Mouse (Mus musculus): ENCODE results near the gene Ly86. TPM values are rescaled to one million over a fixed set of nuclear protein-coding genes. Genes with fewer than 3 reads are reported as not detected.

Ly86 gene
- polyA plus RNA-seq, 1 experiment from 2014 or later: 5.5 TPM

GRCm38 (mm10) chr13:37438788-37439187 is 93.8 kb downstream of the Ly86 start:
- H3K9me3 ChIP-seq: no peaks in the 10 kb centered on the region
- no peak overlapping the region for H3K4me3 ChIP-seq
- peaks cover 43% of the 10 kb centered on the region for H3K4me1 ChIP-seq (replicated peaks)
- peaks cover 79% of the 10 kb centered on the region for H3K27me3 ChIP-seq (ENCODE audit: insufficient read depth, poor library complexity, severe bottlenecking)
- DNase-seq (ENCODE audit: low spot score): no peak
- 95% methylated on average over 4 of the region's 4 CpGs for WGBS
- no peak overlapping the region for H3K27ac ChIP-seq
- no peaks in the 10 kb centered on the region for H3K36me3 ChIP-seq

- no peaks in the 10 kb centered on the region for H3K36me3 ChIP-seq
- peaks cover 78% of the 10 kb centered on the region for H3K27me3 ChIP-seq (ENCODE audit: insufficient read depth, poor library complexity, severe bottlenecking)
- H3K4me1 ChIP-seq (replicated peaks): peaks cover 42% of the 10 kb centered on the region
- no peak overlapping the region for H3K27ac ChIP-seq
- H3K9me3 ChIP-seq: no peaks in the 10 kb centered on the region
- 62% methylated on average over 7 of the region's 7 CpGs for WGBS
- no peak for DNase-seq (ENCODE audit: low spot score)
- H3K4me3 ChIP-seq: no peak overlapping the region
These were observed 94.5 kb downstream of the Ly86 start for GRCm38 (mm10) chr13:37439477-37439876.

GRCm38 (mm10) chr13:37439941-37440340 is 94.9 kb downstream of the Ly86 start:
- Histone ChIP-seq H3K9me3 (no peaks in the 10 kb centered on the region), H3K36me3 (no peaks in the 10 kb centered on the region), H3K27me3 (ENCODE audit: insufficient read depth, poor library complexity, severe bottlenecking) (peaks cover 73% of the 10 kb centered on the region), H3K4me1 (replicated peaks) (peaks cover 38% of the 10 kb centered on the region), H3K4me3 (no peak overlapping the region), H3K27ac (no peak overlapping the region)
- WGBS: 65% methylated on average over 8 of the region's 8 CpGs
- DNase-seq (ENCODE audit: low spot score): no peak

- DNase-seq (ENCODE audit: low spot score): no peak
- 63% methylated on average over 11 of the region's 11 CpGs for WGBS
- H3K9me3 ChIP-seq: no peaks in the 10 kb centered on the region
- H3K27ac ChIP-seq: no peak overlapping the region
- peaks cover 65% of the 10 kb centered on the region for H3K27me3 ChIP-seq (ENCODE audit: insufficient read depth, poor library complexity, severe bottlenecking)
- H3K4me3 ChIP-seq: no peak overlapping the region
- no peaks in the 10 kb centered on the region for H3K36me3 ChIP-seq
- H3K4me1 ChIP-seq (replicated peaks): peaks cover 37% of the 10 kb centered on the region
These were observed 95.7 kb downstream of the Ly86 start for GRCm38 (mm10) chr13:37440593-37441307.

- Histone ChIP-seq H3K27ac (no peak overlapping the region), H3K36me3 (no peaks in the 10 kb centered on the region), H3K9me3 (no peaks in the 10 kb centered on the region), H3K4me3 (no peak overlapping the region), H3K4me1 (replicated peaks) (peaks cover 28% of the 10 kb centered on the region), H3K27me3 (ENCODE audit: insufficient read depth, poor library complexity, severe bottlenecking) (peaks cover 52% of the 10 kb centered on the region)
- DNase-seq (ENCODE audit: low spot score): no peak
- WGBS: 17% methylated on average over 4 of the region's 4 CpGs
These were observed 97.0 kb downstream of the Ly86 start for GRCm38 (mm10) chr13:37442058-37442457.

- H3K4me1 ChIP-seq (replicated peaks): peaks cover 28% of the 10 kb centered on the region
- H3K4me3 ChIP-seq: no peak overlapping the region
- DNase-seq (ENCODE audit: low spot score): no peak
- no peaks in the 10 kb centered on the region for H3K9me3 ChIP-seq
- peaks cover 48% of the 10 kb centered on the region for H3K27me3 ChIP-seq (ENCODE audit: insufficient read depth, poor library complexity, severe bottlenecking)
- no peak overlapping the region for H3K27ac ChIP-seq
- 30% methylated on average over 7 of the region's 7 CpGs for WGBS
- no peaks in the 10 kb centered on the region for H3K36me3 ChIP-seq
These were observed 97.5 kb downstream of the Ly86 start for GRCm38 (mm10) chr13:37442531-37442930.

GRCm38 (mm10) chr13:37446699-37447258 is 101.8 kb downstream of the Ly86 start:
- Histone ChIP-seq H3K27ac (no peak overlapping the region), H3K4me3 (no peak overlapping the region), H3K27me3 (ENCODE audit: insufficient read depth, poor library complexity, severe bottlenecking) (peaks cover 16% of the 10 kb centered on the region), H3K9me3 (peaks cover 5% of the 10 kb centered on the region), H3K4me1 (replicated peaks) (peaks cover 12% of the 10 kb centered on the region), H3K36me3 (no peaks in the 10 kb centered on the region)
- DNase-seq (ENCODE audit: low spot score): no peak
- 89% methylated on average over 16 of the region's 16 CpGs for WGBS

GRCm38 (mm10) chr13:37451021-37451420 is 106.0 kb downstream of the Ly86 start:
- 88% methylated on average over 5 of the region's 5 CpGs for WGBS
- no peak for DNase-seq (ENCODE audit: low spot score)
- Histone ChIP-seq H3K27me3 (ENCODE audit: insufficient read depth, poor library complexity, severe bottlenecking) (peaks cover 16% of the 10 kb centered on the region), H3K27ac (no peak overlapping the region), H3K9me3 (peaks cover 5% of the 10 kb centered on the region), H3K4me3 (no peak overlapping the region), H3K4me1 (replicated peaks) (peaks cover 32% of the 10 kb centered on the region), H3K36me3 (no peaks in the 10 kb centered on the region)

- Histone ChIP-seq H3K9me3 (peaks cover 5% of the 10 kb centered on the region), H3K27ac (no peak overlapping the region), H3K27me3 (ENCODE audit: insufficient read depth, poor library complexity, severe bottlenecking) (peaks cover 16% of the 10 kb centered on the region), H3K4me3 (no peak overlapping the region), H3K4me1 (replicated peaks) (peaks cover 32% of the 10 kb centered on the region), H3K36me3 (no peaks in the 10 kb centered on the region)
- whole genome bisulfite sequencing: 51% methylated on average over 3 of the region's 3 CpGs
- DNase-seq (ENCODE audit: low spot score): no peak
These were observed 106.5 kb downstream of the Ly86 start for GRCm38 (mm10) chr13:37451471-37451870.

- Histone ChIP-seq H3K27me3 (ENCODE audit: insufficient read depth, poor library complexity, severe bottlenecking) (peaks cover 16% of the 10 kb centered on the region), H3K27ac (peak overlapping the region; percentile 66), H3K4me3 (peak overlapping the region; percentile 43), H3K9me3 (peaks cover 5% of the 10 kb centered on the region), H3K36me3 (no peaks in the 10 kb centered on the region), H3K4me1 (replicated peaks) (peaks cover 39% of the 10 kb centered on the region)
- 5% methylated on average over 22 of the region's 22 CpGs for WGBS
- peak; percentile 45 for DNase-seq (ENCODE audit: low spot score)
These were observed 107.3 kb downstream of the Ly86 start for GRCm38 (mm10) chr13:37452022-37452941.

- Histone ChIP-seq H3K9me3 (peaks cover 5% of the 10 kb centered on the region), H3K27me3 (ENCODE audit: insufficient read depth, poor library complexity, severe bottlenecking) (peaks cover 16% of the 10 kb centered on the region), H3K36me3 (no peaks in the 10 kb centered on the region), H3K27ac (peak overlapping the region; percentile 68), H3K4me3 (peak overlapping the region; percentile 43), H3K4me1 (replicated peaks) (peaks cover 40% of the 10 kb centered on the region)
- DNase-seq (ENCODE audit: low spot score): peak; percentile 82
- WGBS: 10% methylated on average over 13 of the region's 13 CpGs
These were observed 108.2 kb downstream of the Ly86 start for GRCm38 (mm10) chr13:37453203-37453602.

- Histone ChIP-seq H3K4me3 (no peak overlapping the region), H3K4me1 (replicated peaks) (peaks cover 40% of the 10 kb centered on the region), H3K27me3 (ENCODE audit: insufficient read depth, poor library complexity, severe bottlenecking) (peaks cover 16% of the 10 kb centered on the region), H3K9me3 (no peaks in the 10 kb centered on the region), H3K27ac (no peak overlapping the region), H3K36me3 (no peaks in the 10 kb centered on the region)
- no peak for DNase-seq (ENCODE audit: low spot score)
- whole genome bisulfite sequencing: 38% methylated on average over 6 of the region's 6 CpGs
These were observed 109.3 kb downstream of the Ly86 start for GRCm38 (mm10) chr13:37454356-37454755.

GRCm38 (mm10) chr13:37455561-37455960 is 110.6 kb downstream of the Ly86 start:
- no peak overlapping the region for H3K27ac ChIP-seq

More at GRCm38 (mm10) chr13:37455561-37455960, 110.6 kb downstream of the Ly86 start:
- Histone ChIP-seq H3K27me3 (ENCODE audit: insufficient read depth, poor library complexity, severe bottlenecking) (peaks cover 19% of the 10 kb centered on the region), H3K4me1 (replicated peaks) (peaks cover 40% of the 10 kb centered on the region), H3K36me3 (no peaks in the 10 kb centered on the region), H3K9me3 (no peaks in the 10 kb centered on the region), H3K4me3 (no peak overlapping the region)
- 79% methylated on average over 3 of the region's 3 CpGs for WGBS
- DNase-seq (ENCODE audit: low spot score): no peak

All from hindbrain, embryonic 10.5 days (tissue).